Mouse (Mus musculus) small intestine, adult 2 months (tissue): ENCODE results near the gene Gm17490.

Source experiments
- CTCF ChIP-seq: fragments of 200-500 bp; IDR thresholded peaks from 2 replicates; pipeline ENCODE4 v1.5.1; 2012; ENCODE audit warnings: low read depth, mild to moderate bottlenecking, control low read depth, inconsistent platforms, low read length, moderate library complexity, mixed read lengths; ENCODE audit not compliant: insufficient replicate concordance, insufficient read length; ENCODE audit errors: extremely low read depth
- POLR2A ChIP-seq: fragments of 200-500 bp; IDR thresholded peaks from 2 replicates; pipeline ENCODE4 v1.6.1; 2012; ENCODE audit warnings: low read depth, mild to moderate bottlenecking, control low read depth, inconsistent platforms, low read length, moderate library complexity

DNA sequence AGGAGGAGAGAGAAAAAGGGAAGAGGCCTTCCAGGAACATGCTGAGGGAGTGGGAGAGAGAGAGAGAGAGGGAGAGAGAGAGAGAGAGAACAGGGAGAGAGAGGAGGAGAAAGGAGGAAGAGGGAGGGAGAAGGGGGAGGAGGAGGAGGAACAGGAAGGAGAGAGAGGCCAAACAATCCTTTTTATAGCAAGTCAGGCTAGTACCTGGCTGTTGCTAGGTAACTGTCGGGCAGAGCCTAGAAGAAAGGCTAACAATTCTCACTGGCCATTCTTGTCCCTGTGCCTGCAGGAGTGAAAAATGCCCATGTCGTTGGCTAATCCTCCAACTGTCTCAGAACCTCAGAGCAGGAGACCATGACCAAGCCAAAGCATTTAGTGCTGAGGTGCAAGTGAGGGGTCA is 33.2 kb upstream of the Gm17490 start:
- no peak for TF ChIP-seq POLR2A
- TF ChIP-seq CTCF: no peak
